Mouse (Mus musculus): ENCODE results near the gene Mphosph9. TPM values are rescaled to one million over a fixed set of nuclear protein-coding genes. Genes with fewer than 3 reads are reported as not detected.
A peak's percentile ranks its signal among the peaks of the same experiment; 100 is the strongest.
"Not testable (repeated sequence)": the region's sequence is repeated elsewhere in the genome, so short reads cannot be mapped to it uniquely, and the experiment has no call there.

The Mphosph9 gene
- total RNA-seq, 2 experiments from 2014 or later = 5.4 to 5.8 TPM

DNA sequence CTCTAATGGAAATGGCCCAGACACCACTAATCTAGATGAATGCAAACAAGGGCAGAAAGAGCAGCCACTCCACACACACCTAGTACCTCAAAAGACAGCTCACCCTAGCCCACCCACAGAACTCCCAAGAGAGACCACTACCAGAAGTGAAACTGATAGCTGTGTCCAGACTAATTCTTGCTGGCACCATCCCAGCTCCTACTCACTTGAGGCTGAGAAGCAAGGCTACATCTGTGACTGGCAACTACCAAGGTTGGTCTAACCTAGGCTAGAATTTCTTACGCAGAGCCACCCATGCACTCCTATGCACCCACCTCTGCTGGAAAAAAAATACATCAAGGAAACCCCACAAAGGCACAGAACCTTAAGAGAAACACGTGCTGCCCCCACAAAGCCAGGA lies 22.6 kb upstream of the Mphosph9 start:
- intact Hi-C loops (cut with DNase I) = loop anchor here (2.0 to 5.0 kb wide), 2 partner anchors 20 to 202 kb away; partner anchors contain the start of gene Ddx55
- no peak for DNase-seq

GRCm38 (mm10) chr5:124349196-124349595 lies 21.4 kb upstream of the Mphosph9 start:
- intact Hi-C loops (cut with DNase I) = no loop called here
- DNase-seq = peak; percentile 27 to 30

- intact Hi-C loops (cut with DNase I) = no loop called here
- no peak for DNase-seq
Measured at GRCm38 (mm10) chr5:124342897-124343296, 15.1 kb upstream of the Mphosph9 start.

DNA sequence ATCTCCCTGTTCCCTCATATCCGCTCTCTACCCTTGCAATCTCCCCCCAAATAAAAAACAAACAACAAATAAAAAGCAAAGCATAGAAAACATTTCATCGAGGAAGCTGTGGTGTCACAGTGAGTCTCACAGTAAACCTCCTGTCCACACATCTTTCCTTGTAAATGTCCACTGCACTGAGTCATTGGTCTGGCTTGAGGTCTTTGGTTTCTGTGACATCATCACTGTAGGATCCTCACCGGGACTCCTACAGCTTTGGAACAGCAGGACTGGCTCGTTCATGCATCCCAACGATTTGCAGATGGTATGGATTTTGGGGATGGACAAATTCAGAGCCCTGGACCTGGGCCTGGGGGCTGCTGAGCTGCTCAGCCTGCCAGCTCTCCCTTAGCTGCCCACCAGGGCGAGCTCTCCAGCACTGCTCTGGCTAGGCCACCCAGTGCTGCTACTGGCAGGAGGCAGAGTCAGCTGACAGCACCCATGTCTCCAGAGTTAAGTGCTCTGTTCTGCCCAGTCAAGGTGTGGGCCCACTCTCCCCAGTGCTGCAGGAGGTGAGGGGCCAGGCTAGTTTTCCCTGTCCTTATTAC lies 14.1 kb upstream of the Mphosph9 start:
- DNase-seq; intact Hi-C loops (cut with DNase I): not testable (repeated sequence)

GRCm38 (mm10) chr5:124338791-124339190 lies 11.0 kb upstream of the Mphosph9 start:
- no peak for DNase-seq
- intact Hi-C loops (cut with DNase I) = no loop called here

GRCm38 (mm10) chr5:124337909-124338308 lies 10.1 kb upstream of the Mphosph9 start:
- peak in 1 of 2 experiments; percentile 29 for DNase-seq
- intact Hi-C loops (cut with DNase I) = no loop called here

DNA sequence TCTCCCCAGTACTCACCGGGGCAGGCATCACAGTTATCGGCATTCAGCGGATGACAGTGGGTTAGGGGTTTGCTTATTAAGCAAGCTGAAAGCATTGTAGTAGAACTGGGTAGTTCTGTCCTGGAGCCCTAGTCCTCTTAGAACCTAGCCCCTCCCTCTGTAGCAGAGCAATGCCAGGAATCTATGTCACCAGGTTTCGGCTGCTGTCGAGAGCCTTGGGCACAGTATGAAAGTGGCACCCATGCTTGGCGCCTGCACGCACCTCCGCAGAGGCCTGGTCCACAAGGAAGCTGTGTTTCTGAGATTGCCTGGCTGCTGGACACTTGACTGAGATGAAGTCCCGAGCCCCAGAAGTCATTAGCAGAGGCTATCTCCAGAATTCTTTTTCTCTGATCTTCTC lies 9.3 kb upstream of the Mphosph9 start:
- intact Hi-C loops (cut with DNase I) = no loop called here
- DNase-seq = no peak

DNA sequence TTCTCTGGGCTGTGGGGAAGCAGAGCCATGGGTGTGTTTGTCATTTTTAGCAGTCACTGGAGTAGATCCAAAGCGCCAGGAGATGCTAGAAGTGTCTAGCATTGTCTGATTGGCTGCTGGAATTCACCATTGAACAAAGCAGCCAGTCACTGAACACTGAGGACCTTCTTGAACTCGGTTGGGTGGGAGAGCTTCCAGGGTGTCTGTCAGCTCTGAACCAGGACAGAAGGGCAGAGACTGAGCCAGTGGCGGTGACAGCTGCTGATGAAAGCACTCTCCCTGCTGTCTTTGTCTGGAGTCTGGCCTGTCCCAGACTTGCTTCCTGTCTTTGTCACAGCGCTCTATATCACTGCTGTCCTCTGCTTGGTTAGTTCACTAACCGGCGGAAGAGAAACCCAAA lies 6.6 kb upstream of the Mphosph9 start:
- intact Hi-C loops (cut with DNase I) = no loop called here
- DNase-seq = peak; percentile 46 to 58

DNA sequence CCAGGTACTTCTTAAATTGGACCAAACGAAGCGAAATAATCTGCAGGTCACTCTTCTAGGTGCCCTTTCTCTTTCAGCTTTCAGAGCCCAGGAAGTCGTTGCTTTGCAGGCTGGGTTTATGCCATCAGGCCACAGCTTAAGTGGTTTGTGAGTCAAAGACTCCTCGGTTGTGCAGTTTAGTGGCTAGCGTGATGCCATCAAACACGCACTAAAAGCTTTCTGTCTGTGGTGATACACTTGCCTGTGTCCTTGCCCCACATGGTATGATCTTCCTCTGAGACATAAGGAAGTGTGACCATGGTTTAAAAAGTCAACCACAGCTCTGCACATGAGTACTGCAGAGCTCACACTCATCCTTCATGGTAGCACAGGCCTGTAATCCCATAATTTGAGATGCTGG lies 2.3 kb upstream of the Mphosph9 start:
- intact Hi-C loops (cut with DNase I) = loop anchor here (2.0 kb wide), 1 partner anchor 21 kb away; no protein-coding TSS in a partner anchor
- no peak for DNase-seq

DNA sequence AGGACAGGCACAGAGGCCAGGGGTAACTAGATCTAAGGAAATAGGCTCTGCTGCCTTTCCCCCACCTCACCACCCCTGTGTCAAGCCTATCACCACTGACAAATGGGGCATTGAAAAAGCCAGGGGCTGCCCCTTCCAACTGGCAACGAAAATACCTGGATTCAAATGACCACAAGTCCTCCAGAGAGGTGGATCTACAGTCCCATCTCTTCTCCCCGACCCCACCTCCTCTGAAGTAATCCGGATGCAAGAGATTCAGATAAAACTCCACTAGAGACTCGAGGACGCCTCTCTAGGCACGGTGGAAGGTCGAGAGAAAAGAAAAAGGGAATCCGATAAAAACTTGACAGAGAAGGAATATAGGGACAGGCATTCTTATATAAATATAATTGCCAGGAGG lies 943 bp downstream of the Mphosph9 start:
- DNase-seq = no peak
- intact Hi-C loops (cut with DNase I) = no loop called here

GRCm38 (mm10) chr5:124317648-124318047 lies 10.1 kb downstream of the Mphosph9 start:
- intact Hi-C loops (cut with DNase I) = no loop called here

GRCm38 (mm10) chr5:124315941-124316340 lies 11.8 kb downstream of the Mphosph9 start:
- no peak for DNase-seq
- intact Hi-C loops (cut with DNase I) = no loop called here

More at GRCm38 (mm10) chr5:124317648-124318047, 10.1 kb downstream of the Mphosph9 start:
- no peak for DNase-seq

DNA sequence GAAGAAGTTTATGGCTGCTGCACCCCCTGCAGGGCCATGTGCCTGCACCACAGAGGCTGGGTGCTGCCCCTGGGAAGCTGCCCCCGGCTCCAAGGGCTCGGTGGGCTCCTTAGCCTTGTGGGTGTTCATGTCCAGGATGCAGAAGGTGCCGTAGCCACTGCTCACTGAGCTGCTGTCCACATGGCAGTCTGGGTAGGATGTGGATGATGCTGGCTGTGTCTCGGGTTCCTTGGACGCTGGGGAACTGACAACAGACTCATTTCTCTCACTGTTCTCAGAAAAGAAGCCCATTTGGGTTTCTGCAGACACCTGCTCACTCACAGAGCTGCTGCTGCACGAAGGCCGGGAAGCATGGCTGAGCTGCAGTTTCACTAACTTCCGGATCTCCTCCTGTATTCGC lies 12.3 kb downstream of the Mphosph9 start:
- no peak for DNase-seq
- intact Hi-C loops (cut with DNase I) = no loop called here

DNA sequence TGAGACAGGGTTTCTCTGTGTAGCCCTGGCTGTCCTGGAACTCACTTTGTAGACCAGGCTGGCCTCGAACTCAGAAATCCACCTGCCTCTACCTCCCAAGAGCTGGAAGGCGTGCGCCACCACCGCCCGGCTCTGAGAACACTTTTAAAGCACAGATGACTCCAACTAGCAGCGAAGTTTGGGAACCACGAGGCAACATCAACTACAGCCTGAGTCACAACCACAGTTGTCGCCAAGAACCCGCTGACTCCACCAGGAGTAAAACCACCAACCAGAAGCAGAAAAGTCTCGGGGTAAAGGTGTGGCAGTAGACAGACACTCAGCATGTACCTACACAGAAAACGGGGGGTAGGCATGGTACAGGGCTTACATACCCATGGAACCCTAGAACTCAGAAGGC lies 17.7 kb downstream of the Mphosph9 start:
- DNase-seq = no peak
- intact Hi-C loops (cut with DNase I) = no loop called here

DNA sequence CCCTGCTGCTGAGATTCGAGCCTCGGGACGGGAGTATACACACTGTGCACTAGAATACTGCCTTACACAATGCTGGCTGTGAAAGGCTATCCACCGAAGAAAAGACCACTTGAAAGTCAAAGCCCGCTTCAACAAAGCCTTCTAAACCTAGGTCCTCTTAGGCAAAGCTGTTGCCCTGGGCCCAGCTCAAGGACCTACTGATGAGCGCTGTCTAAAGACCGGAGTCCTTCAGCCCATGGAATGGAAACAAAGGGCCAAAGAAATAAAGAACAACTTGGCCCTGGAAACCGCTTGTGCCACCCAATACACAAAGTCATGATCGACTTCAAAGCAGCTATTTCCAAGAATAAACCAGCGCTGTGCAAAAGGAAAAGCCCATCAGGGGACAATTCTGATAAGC lies 18.6 kb downstream of the Mphosph9 start:
- DNase-seq = no peak
- intact Hi-C loops (cut with DNase I) = no loop called here

DNA sequence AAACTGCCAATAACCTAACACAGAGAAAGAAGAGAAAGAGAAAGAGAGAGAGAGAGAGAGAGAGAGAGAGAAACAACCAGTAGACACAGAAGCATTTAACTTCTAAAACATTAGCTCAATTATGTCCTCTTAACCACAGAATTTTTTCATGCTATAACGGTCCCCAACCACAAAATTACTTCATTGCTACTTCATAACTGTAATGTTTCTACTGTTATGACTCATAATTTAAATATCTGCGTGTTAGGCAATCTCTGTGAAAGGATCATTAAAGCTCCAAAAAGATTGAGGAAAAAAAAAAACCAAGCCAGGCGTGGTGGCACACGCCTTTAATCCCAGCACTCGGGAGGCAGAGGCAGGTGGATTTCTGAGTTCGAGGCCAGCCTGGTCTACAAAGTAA lies 24.9 kb downstream of the Mphosph9 start:
- DNase-seq; intact Hi-C loops (cut with DNase I): not testable (repeated sequence)

DNA sequence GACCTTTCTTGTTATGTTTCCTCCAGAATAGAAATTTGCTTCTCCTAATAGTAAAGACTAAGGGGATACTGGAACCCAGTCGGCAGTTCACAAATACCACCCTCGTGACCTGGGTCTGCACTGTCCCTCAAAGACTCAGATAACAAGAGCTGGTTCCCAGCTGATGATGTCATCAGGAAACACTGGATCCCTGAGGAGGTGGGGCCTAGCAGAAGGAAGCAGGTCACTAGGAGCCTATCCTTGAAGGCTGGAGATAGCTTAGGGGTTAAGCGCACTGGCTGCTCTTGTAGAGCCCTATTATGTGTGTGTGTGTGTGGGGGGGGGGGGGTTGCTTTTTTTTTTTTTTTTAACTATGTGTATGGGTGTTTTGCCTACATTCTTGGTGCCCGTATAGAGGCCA lies 27.6 kb downstream of the Mphosph9 start:
- intact Hi-C loops (cut with DNase I) = no loop called here
- DNase-seq = no peak

DNA sequence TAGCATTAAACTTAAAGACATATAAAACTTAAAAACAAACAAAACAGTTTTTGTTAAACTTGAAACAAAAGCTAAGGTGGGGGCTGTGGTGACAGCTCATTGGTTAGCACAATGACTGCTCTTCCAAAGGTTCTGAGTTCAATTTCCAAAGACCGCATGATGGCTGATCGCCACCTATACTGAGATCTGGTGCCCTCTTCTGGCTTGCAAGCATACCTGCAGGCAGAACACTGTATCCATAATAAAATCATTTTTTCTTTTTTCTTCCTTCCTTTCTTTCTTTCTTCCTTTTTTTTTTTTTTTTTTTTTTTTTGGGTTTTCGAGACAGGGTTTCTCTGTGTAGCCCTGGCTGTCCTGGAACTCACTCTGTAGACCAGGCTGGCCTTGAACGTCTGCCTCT lies 28.5 kb downstream of the Mphosph9 start:
- intact Hi-C loops (cut with DNase I) = not testable (repeated sequence)
- peak; percentile 6 to 14 for DNase-seq

DNA sequence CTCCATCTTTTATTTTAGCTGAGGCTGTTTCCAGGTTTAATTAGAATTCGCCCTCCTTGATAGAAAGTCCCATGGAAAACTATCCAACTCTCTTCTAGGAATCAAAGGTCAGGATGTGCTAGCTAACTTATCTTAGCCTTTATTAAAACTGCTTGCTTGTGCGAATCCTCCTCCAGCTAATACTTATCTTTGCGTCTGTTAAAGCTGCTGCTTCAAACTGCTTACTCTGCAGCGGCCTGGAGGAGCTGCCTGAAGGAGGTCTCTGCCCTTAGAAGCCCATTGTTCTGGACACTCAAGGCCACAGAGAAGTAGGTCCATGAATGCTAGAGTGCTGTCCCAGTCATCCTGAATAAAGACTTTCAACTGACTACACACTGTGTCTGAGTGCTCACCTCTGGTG lies 31.3 kb downstream of the Mphosph9 start:
- no peak for DNase-seq
- intact Hi-C loops (cut with DNase I) = no loop called here

DNA sequence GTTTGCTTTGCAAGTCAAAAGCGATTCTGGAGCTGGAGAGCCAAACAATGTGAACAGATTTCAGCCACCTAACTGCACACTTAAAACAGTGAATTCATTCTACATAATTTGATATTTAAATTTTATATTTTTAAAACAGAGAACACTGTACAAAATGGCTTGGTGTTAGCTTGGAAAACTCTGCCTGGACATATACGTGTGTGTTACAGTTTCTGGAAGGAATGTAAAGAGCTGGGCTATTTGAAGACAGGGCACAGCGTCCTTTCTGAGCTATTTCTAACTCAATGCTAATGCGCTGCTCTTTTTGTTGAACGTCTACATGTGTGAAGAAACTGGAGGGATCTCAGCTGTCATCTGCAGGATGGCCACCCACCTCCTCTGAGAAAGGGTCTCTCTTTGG lies 33.8 kb downstream of the Mphosph9 start:
- no peak for DNase-seq
- intact Hi-C loops (cut with DNase I) = no loop called here

- no peak for DNase-seq
- intact Hi-C loops (cut with DNase I) = no loop called here
Measured at GRCm38 (mm10) chr5:124290216-124290615, 37.6 kb downstream of the Mphosph9 start.

DNA sequence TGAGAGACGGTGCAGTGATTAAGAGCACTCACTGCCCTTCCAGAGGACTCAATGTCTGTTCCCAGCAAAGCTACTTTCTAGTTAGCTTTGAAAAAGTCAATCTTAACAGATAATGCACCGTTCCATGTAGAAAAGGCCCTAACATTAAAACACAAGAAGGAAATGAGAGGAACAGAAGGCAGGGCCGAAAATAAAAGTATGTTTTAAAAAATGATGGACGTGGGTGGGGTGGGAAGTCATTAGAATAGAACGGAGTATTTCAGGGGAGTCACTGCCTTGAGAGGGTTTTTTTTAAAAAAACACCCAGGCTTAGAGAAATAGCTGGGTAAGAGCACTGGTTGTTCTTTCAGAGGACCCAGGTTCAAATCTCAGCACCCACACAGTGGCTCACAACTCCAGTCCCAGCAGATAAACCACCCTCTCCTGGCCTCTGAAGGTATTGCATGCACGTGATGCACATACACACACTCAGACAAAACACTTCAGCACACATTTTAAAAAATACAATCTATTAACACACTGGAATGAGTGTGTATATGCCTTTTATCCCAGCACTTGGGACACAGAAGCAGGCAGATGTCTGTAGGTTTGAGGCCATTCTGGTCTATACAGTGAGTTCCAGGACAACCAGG lies 40.0 kb downstream of the Mphosph9 start:
- DNase-seq = no peak
- intact Hi-C loops (cut with DNase I) = no loop called here
